Mouse (Mus musculus): ENCODE data around the gene Ubl4b. TPM values are rescaled to one million over a fixed set of nuclear protein-coding genes. Genes with fewer than 3 reads are reported as not detected.

Gene Ubl4b
- polyA plus RNA-seq, 1 experiment, result 0.06 TPM

GRCm38 (mm10) chr3:107550409-107551049 lies 4.3 kb downstream of the Ubl4b start:
- Histone ChIP-seq H3K36me3 (ENCODE audit: control insufficient read depth, insufficient read depth, low read length) (no peaks in the 10 kb centered on the region), H3K27me3 (replicated peaks; ENCODE audit: control insufficient read depth, insufficient read depth, low read length) (no peaks in the 10 kb centered on the region), H3K4me3 (ENCODE audit: insufficient read depth, low read depth, low read length) (no peak overlapping the region), H3K27ac (ENCODE audit: insufficient read depth, low read depth, low read length) (no peak overlapping the region), H3K4me1 (ENCODE audit: control insufficient read depth, insufficient read depth, low read length) (no peaks in the 10 kb centered on the region)
- TF ChIP-seq CTCF (conservative IDR thresholded peaks at IDR 0.05; ENCODE audit: insufficient read depth, insufficient read length, low read depth, low read length), result peak; percentile 70
- TF ChIP-seq POLR2A (IDR thresholded peaks at IDR 0.05; ENCODE audit: low read depth, low read length), result no peak
- DNase-seq, result peak; percentile 58
- 74% methylated on average over 17 of the region's 17 CpGs for WGBS

GRCm38 (mm10) chr3:107546956-107547355 lies 7.9 kb downstream of the Ubl4b start:
- TF ChIP-seq CTCF (conservative IDR thresholded peaks at IDR 0.05; ENCODE audit: insufficient read depth, insufficient read length, low read depth, low read length) (no peak), POLR2A (IDR thresholded peaks at IDR 0.05; ENCODE audit: low read depth, low read length) (no peak)
- Histone ChIP-seq H3K27me3 (replicated peaks; ENCODE audit: control insufficient read depth, insufficient read depth, low read length) (no peaks in the 10 kb centered on the region), H3K27ac (ENCODE audit: insufficient read depth, low read depth, low read length) (no peak overlapping the region), H3K4me1 (ENCODE audit: control insufficient read depth, insufficient read depth, low read length) (no peaks in the 10 kb centered on the region), H3K4me3 (ENCODE audit: insufficient read depth, low read depth, low read length) (no peak overlapping the region), H3K36me3 (ENCODE audit: control insufficient read depth, insufficient read depth, low read length) (no peaks in the 10 kb centered on the region)
- DNase-seq, result peak; percentile 87
- WGBS, result 28% methylated on average over 2 of the region's 2 CpGs

DNA sequence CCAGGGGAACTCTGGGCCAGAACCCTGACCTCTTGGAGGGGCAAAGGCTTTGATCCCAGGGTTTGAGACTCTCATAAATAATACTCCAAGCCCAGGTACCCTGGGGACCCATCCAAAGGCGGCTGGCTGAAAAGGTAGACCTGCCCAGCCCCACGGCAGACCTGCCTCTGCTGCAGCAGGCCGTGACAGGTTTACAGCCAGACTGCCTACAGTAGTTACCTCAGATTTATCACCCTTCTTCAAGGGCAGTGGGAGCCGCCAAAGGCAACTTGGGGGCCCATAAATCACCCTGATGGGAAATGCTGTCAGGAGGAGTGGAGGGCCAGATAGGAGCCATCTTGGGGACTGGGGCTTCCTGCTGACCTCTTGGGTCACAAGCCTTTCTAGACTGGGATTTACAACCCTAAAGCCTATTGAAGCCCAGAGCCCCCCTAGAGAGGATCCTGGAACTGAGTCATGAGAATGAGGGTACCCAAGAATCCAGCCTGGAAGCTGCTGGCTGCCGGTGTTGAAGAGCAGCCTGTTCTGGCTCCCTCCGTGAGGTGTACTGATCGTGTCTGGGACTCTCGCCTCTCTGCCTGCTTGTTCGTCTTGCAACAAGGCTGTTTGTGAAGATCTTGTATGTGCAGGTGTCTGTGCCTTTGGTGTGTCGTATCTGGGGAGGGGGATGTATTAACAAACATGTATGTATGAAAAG lies 9.0 kb downstream of the Ubl4b start:
- no peak overlapping the region for H3K27ac ChIP-seq (ENCODE audit: insufficient read depth, low read depth, low read length)
- H3K36me3 ChIP-seq (ENCODE audit: control insufficient read depth, insufficient read depth, low read length), result no peaks in the 10 kb centered on the region
- H3K4me1 ChIP-seq (ENCODE audit: control insufficient read depth, insufficient read depth, low read length), result no peaks in the 10 kb centered on the region
- TF ChIP-seq CTCF (conservative IDR thresholded peaks at IDR 0.05; ENCODE audit: insufficient read depth, insufficient read length, low read depth, low read length) (no peak), POLR2A (IDR thresholded peaks at IDR 0.05; ENCODE audit: low read depth, low read length) (no peak)
- no peak for DNase-seq
- 56% methylated on average over 10 of the region's 10 CpGs for WGBS
- H3K4me3 ChIP-seq (ENCODE audit: insufficient read depth, low read depth, low read length), result no peak overlapping the region
- H3K27me3 ChIP-seq (replicated peaks; ENCODE audit: control insufficient read depth, insufficient read depth, low read length), result no peaks in the 10 kb centered on the region

- TF ChIP-seq POLR2A (IDR thresholded peaks at IDR 0.05; ENCODE audit: low read depth, low read length) (no peak), CTCF (conservative IDR thresholded peaks at IDR 0.05; ENCODE audit: insufficient read depth, insufficient read length, low read depth, low read length) (no peak)
- no peaks in the 10 kb centered on the region for H3K27me3 ChIP-seq (replicated peaks; ENCODE audit: control insufficient read depth, insufficient read depth, low read length)
These were observed 9.6 kb downstream of the Ubl4b start for GRCm38 (mm10) chr3:107545278-107545677.

DNA sequence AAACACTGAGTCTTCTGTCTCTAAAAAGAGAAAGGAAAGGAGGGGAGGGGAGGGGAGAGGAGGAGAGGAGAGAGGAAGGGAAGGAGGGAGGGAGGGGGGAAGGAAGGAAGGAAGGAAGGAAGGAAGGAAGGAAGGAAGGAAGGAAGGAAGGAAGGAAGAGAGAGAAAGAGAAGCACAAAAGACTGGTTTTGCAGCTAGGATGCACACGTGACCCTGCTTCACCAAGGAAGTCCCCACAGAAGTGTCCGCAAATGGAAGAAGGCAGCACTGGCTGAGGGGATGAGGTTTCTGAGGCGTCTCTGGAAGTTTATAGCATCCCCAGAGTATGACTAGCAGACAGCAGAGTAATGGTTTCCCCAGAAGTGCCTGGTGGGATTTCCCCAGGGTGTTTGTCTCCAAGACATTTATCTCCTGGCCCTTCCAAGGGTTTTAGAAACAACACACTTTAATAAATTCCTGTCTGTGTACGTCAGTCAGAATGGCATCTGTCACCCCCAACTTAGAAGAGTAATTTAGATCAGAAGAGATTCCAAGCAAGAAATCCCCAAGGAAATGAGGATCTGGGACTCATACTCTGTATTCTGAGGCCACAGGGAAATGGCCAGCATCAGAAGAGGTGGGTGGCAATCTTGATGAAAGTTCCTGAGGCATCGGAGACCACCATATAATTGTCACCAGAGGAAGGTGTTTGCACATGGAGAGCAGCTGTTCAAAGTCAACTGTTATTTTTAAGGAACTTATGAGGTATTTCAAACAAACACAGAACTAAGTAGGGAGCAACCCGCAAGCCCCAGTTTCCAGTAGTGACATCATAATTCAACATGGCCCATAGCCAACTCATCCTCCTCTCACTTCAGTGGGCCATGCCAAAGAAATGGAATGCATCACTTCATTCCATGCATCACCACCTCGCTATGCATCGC lies 11.5 kb downstream of the Ubl4b start:
- WGBS, result 75% methylated on average over 8 of the region's 8 CpGs
- H3K4me3 ChIP-seq (ENCODE audit: insufficient read depth, low read depth, low read length), result no peak overlapping the region
- no peak overlapping the region for H3K27ac ChIP-seq (ENCODE audit: insufficient read depth, low read depth, low read length)
- H3K4me1 ChIP-seq (ENCODE audit: control insufficient read depth, insufficient read depth, low read length), result no peaks in the 10 kb centered on the region
- no peaks in the 10 kb centered on the region for H3K27me3 ChIP-seq (replicated peaks; ENCODE audit: control insufficient read depth, insufficient read depth, low read length)
- H3K36me3 ChIP-seq (ENCODE audit: control insufficient read depth, insufficient read depth, low read length), result no peaks in the 10 kb centered on the region
- no peak for DNase-seq
- TF ChIP-seq POLR2A (IDR thresholded peaks at IDR 0.05; ENCODE audit: low read depth, low read length) (no peak), CTCF (conservative IDR thresholded peaks at IDR 0.05; ENCODE audit: insufficient read depth, insufficient read length, low read depth, low read length) (no peak)

More at GRCm38 (mm10) chr3:107545278-107545677, 9.6 kb downstream of the Ubl4b start:
- WGBS, result 76% methylated on average over 5 of the region's 5 CpGs
- no peak overlapping the region for H3K27ac ChIP-seq (ENCODE audit: insufficient read depth, low read depth, low read length)
- H3K4me3 ChIP-seq (ENCODE audit: insufficient read depth, low read depth, low read length), result no peak overlapping the region
- no peaks in the 10 kb centered on the region for H3K4me1 ChIP-seq (ENCODE audit: control insufficient read depth, insufficient read depth, low read length)
- H3K36me3 ChIP-seq (ENCODE audit: control insufficient read depth, insufficient read depth, low read length), result no peaks in the 10 kb centered on the region
- no peak for DNase-seq

- Histone ChIP-seq H3K27me3 (replicated peaks; ENCODE audit: control insufficient read depth, insufficient read depth, low read length) (no peaks in the 10 kb centered on the region), H3K4me1 (ENCODE audit: control insufficient read depth, insufficient read depth, low read length) (no peaks in the 10 kb centered on the region), H3K36me3 (ENCODE audit: control insufficient read depth, insufficient read depth, low read length) (no peaks in the 10 kb centered on the region), H3K4me3 (ENCODE audit: insufficient read depth, low read depth, low read length) (no peak overlapping the region), H3K27ac (ENCODE audit: insufficient read depth, low read depth, low read length) (no peak overlapping the region)
- DNase-seq, result no peak
- 67% methylated on average over 4 of the region's 4 CpGs for WGBS
- TF ChIP-seq POLR2A (IDR thresholded peaks at IDR 0.05; ENCODE audit: low read depth, low read length), result no peak
- no peak for TF ChIP-seq CTCF (conservative IDR thresholded peaks at IDR 0.05; ENCODE audit: insufficient read depth, insufficient read length, low read depth, low read length)
These were observed 12.3 kb downstream of the Ubl4b start for GRCm38 (mm10) chr3:107542584-107542983.
